Mouse (Mus musculus) adrenal gland (tissue): ENCODE results near the gene Lrrc25.

ENCODE experiments used
- intact Hi-C: fragments of 180-260 bp; cut with DNase I; formaldehyde crosslinking; loops from one replicate; pipeline ENCODE4 v1.15.1; 2025

Gene Lrrc25

GRCm38 (mm10) chr8:70598722-70599121, 17.2 kb upstream of the Lrrc25 start:
- intact Hi-C loops = no loop called here

- intact Hi-C loops = no loop called here
Observed at GRCm38 (mm10) chr8:70599507-70600290, 16.3 kb upstream of the Lrrc25 start.

DNA sequence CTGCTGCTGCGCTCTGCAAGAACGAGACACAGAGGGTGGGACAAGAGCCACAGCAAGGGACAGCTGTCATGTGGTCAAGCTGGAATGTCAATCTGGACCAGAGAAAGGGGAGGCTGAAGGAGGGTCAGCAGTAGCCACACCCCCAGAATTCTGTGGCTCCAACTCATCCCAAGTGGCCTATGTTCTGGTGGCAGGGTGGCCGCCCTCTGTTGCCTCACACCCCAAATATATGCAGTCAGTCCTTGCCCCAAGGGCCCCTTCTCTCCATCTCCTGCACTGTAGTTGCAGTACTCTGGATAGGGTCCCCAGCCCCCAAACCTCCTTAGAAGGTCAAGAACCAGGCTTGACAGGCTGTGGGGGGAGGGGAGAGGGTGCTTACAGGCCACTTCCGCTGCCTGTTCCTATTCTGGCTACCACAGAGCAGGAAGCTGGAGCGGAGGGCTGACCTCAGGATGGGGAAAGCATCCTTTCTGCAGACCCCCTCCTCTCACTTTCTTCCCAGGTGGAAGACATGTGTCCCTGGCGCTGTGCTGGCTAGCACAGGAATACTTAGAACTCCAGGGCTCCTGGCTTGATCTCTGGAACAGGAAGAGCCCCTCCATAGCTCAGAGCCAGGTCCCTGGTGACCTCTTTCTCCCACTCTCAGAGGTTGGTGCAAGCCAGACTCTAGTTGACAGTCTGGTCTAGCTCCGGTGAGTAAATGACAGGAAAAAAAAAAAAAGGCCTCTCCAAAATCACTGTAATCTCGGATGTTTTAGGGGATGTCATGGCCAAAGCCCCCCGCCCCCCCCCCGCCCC, 15.3 kb upstream of the Lrrc25 start:
- intact Hi-C loops = no loop called here

DNA sequence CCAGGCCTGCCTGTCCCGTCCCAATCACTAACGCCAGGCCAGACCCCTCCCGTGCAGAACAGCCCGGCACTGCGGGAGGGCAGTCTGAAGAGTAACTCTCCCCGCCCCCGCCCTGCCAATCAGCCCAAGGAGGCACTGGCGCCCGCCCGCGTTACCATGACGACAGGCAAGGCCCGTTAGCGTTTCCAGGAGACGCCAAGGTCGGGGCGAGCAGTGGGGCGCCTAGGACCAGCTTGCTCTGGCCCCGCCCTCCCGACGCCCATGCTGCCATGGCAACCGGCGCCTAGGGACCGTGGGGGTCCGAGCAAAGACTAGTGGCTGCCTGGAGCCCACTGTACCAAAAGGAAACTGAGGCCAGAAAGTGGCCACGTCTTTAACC, 14.7 kb upstream of the Lrrc25 start:
- intact Hi-C loops = no loop called here

DNA sequence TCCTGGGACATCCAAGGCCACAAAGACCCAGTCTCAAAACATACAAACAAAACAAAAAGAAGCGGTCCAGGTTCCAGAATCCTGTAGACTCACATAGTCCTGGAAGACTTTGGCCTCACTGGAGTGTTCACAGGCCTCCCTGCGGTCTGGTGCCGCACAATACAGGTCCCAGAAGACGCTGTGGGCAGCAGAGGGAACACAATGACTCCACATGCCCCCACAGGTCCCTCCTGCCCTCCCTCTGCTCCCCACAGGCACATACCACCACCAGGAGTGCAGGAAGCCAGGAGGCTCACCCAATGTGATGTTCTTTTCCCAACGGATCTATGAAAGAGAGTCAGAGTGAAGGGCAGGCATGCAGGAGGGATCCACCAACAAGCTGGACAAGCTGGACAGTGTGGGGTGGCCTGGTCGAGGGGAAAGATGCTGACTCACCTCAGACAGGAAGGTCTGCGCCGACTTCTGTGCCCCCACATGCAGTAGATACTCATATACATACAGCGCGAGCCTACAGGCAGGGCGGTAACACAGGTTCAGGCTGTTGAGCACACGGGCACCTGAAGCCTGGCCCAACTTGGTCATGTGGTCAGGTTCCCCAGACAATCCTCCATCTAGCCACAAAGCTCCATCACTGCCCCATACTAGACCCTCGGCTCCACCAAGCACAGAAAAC, 13.7 kb upstream of the Lrrc25 start:
- intact Hi-C loops = no loop called here

GRCm38 (mm10) chr8:70604558-70604957, 11.4 kb upstream of the Lrrc25 start:
- intact Hi-C loops = no loop called here

- intact Hi-C loops = no loop called here
Observed at GRCm38 (mm10) chr8:70605871-70606779, 9.8 kb upstream of the Lrrc25 start.

GRCm38 (mm10) chr8:70606780-70607602, 9.0 kb upstream of the Lrrc25 start:
- intact Hi-C loops = no loop called here

- intact Hi-C loops = no loop called here
Observed at GRCm38 (mm10) chr8:70607603-70607897, 8.4 kb upstream of the Lrrc25 start.

DNA sequence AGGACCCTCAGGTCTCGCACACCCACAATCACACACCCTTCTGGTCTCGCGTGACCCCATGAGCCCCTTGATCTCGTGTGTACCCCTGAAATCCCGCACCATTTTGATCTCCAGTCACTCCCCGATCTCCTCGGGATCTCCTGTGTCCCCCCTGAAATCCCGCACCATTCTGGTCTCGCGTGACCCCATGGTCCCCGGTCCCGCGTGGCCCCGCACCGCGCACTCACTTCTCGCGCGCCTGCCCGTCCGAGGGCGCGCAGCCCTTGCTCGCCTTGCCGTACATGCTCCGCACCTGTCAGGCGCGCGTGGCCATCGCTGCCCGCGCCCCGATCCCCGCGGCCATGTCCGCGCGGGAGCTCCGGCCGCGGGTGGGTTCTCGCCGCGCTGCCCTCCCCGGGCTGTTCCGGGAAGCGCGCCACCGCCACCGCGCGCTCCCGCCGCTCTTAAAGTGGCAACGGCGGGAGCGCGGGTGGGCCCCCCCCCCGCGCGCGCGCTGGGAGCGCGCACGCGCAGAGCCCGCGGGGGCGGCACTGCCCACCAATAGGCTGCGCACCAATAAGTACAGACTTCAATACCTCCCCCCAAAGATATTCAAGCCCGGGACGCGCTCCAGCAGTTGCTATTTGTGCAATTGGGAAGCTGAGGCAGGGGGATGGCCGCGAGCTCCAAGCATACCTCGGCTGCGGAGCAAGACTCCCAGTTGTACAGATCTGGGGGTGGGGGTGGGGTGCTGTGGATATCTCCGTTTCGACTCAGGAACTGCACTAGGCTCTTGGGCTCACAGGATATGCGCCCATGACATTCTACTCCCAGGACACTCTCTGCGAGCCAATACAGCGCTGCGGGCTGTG, 7.8 kb upstream of the Lrrc25 start:
- intact Hi-C loops = no loop called here

GRCm38 (mm10) chr8:70608749-70609367, 7.1 kb upstream of the Lrrc25 start, which contains the start of gene Ssbp4:
TSS of gene Ssbp4 (minus strand) at chr8:70608872.
- intact Hi-C loops = no loop called here

DNA sequence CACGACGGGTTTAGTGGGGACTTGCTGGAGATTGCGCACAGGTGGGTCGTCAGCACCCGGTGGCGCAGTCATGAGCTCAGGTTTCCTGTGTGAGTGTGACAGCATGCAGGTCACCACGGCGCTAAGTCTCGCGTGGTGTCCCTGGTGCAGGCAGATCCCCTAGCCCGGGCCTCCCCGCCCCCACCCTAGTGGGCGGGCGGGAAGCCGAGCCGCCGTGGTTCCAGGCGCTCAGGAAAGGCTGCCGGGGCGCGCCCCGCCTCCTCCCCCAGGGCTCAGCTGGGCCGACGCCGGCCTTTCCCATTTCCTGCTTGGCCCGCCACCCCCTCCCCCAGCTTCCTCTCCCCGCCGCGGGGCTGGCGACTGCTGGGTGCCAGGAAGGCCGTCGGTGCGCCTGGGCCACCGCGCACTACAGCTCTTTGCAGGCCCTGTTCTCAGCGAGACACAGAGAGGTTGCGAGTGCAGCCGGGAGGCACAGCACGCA, 6.5 kb upstream of the Lrrc25 start:
- intact Hi-C loops = no loop called here

GRCm38 (mm10) chr8:70609849-70610795, 5.8 kb upstream of the Lrrc25 start:
- intact Hi-C loops = no loop called here

GRCm38 (mm10) chr8:70610796-70611771, 4.9 kb upstream of the Lrrc25 start:
- intact Hi-C loops = no loop called here

DNA sequence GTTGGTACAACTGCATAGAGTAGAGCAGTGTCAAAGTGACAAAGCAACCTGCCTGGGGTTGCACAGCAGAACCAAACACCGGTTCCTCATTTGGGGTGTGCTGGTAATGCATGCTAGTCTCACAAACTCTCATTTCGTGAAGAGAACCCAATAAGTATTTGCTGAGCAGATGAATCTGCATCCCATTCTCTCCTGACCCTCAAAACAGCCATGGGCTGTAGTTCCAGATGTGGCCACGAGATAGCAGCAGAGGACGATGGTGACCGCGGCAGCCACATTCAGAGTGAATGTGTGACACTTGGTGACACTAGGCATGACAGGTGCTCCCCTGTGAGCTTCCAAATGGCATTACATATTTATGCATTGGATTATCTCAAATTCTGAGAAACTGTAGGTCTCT, 4.1 kb upstream of the Lrrc25 start:
- intact Hi-C loops = loop anchor here (1.0 kb wide), 1 partner anchor 16 kb away; no protein-coding TSS in a partner anchor

DNA sequence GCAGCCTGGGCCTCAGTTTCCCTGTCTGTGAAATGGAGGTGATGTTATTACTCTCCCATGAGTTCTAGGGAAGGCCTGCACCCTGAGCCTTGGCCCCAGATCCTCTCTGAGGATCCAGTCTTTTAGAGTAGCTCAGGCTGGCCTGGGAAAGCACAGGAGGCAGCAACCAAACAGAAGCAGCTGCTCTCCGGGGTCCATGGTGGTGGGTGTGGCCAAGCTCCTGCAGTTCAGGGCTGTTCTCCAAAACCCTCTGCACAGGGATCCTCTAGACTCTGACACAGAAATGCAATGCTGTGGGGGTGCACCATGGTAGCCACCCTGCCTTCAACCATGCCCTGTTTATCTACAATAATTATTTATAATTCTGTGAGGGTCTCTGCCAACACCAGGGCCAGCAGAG, 2.2 kb upstream of the Lrrc25 start:
- intact Hi-C loops = no loop called here
